Mouse (Mus musculus) common myeloid progenitor, adult 5-6 weeks (primary cell): ENCODE results near the gene Ston2. TPM values are rescaled to one million over a fixed set of nuclear protein-coding genes. Genes with fewer than 3 reads are reported as not detected.

ENCODE experiments used
- ATAC-seq: replicated peaks from 2 replicates; pipeline ENCODE4 v1.8.0; 2016; ENCODE audit warnings: low read depth, mild to moderate bottlenecking, moderate TSS enrichment, inconsistent platforms; ENCODE audit not compliant: poor library complexity, severe bottlenecking
- total RNA-seq: library from RNA; stranded (forward); fragments of 200-1000, 187-1606 nt; gene quantifications from 2 replicates; pipeline ENCODE4 v1.2.3, GENCODE M21; 2017

The Ston2 gene
- total RNA-seq, 1 experiment from 2014 or later = 3.0 TPM

- ATAC-seq = peak; percentile 80
Measured at GRCm38 (mm10) chr12:91668529-91669245, 119.5 kb downstream of the Ston2 start.

DNA sequence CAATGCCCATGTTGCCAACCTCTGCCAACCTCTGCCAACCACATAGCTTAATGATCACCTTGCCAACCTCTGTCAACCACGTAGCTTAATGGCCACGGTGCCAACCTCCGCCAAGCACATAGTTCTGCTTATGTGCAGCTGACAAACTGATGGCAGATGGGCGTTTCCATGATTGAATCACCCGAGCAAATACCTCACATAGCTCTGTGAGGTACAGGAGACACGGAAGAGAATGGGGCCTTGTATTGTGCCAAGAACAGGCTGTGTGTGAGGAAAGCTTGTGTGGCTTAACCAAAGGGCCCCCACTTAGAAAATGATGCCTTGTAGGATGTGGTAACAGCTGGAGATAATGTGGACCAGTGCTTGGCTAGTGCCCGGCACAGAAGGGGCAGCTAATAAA lies 120.4 kb downstream of the Ston2 start:
- no peak for ATAC-seq

DNA sequence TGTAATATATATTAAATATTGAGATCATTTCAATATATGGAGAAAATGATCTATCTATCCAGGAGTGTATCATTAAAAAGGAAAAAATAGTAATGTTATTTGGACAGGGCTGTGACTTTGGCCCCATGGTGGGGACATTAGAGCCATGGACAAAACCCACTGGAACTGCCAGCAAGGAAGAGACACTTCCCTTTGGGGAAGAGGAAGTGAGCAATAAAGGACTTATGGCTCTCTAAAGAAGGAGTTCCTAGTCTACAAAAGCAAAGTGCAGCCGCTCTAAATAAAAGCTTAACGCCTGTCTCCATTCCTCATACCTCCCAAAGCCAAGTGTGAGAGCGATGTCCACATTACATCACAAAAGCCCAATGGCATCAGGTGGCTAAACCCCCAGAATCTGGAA lies 121.6 kb downstream of the Ston2 start:
- ATAC-seq = peak; percentile 31; the same call in 1 of the 2 replicates

GRCm38 (mm10) chr12:91665431-91665830 lies 122.8 kb downstream of the Ston2 start:
- peak; percentile 67 for ATAC-seq

DNA sequence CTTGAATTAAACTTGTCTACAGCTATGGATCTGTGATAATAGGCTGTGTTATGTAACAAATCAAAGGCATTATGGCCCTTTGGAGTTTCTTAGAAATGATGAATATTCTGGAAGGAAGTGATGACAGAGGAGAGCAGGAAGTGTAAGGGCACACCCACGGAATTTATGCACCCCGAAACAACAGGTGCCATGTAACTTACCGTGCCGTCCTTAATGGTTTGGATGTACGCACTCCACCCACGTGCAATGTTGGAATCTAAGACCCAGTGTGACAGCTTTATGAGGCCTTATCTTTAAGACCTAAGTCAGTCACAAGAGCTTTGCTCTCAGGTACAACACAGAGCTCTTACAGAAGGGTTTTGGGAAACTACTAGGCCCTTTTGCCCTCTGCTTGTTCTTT lies 124.9 kb downstream of the Ston2 start:
- ATAC-seq = no peak

- ATAC-seq = no peak
Measured at GRCm38 (mm10) chr12:91662844-91663243, 125.3 kb downstream of the Ston2 start.

DNA sequence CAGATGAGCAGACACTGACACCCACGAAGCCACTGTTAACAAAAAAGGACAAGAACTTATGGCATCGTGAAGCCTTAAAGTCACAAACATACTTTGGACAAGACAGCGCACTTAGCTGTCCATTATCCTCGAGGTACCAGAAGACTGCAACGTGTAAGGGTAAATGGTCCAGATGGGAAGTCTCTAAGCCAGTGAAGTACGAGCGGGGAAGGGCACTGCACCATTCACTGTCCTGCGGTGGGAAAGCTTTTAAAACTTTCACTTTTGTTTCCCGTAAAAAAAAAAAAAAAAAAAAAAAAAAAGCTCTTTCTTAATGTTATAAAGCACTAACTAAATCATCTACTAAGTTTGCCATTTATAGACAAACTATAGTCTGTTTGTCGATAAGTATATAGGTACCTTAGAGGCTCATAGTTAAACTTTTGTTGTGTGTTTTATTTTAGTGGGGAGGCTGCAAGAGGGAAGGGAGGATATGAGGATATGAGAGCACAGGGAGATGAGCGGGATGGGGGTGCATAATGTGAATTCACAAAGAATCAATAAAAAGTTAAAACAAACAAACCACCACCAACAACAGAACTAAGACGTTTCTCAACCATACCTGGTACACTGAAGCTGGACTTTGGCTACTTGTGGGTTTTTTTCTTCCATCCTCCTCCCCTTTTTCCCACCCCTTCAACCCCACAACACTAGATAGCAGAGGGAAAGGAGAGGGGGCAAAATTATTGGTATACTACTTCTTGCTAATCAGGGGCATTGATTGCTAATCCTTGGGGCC lies 127.4 kb downstream of the Ston2 start:
- ATAC-seq = peak; percentile 53; the same call in 1 of the 2 replicates

- no peak for ATAC-seq
Measured at GRCm38 (mm10) chr12:91654399-91655122, 133.6 kb downstream of the Ston2 start.

GRCm38 (mm10) chr12:91648426-91648825 lies 139.8 kb downstream of the Ston2 start:
- ATAC-seq = no peak

DNA sequence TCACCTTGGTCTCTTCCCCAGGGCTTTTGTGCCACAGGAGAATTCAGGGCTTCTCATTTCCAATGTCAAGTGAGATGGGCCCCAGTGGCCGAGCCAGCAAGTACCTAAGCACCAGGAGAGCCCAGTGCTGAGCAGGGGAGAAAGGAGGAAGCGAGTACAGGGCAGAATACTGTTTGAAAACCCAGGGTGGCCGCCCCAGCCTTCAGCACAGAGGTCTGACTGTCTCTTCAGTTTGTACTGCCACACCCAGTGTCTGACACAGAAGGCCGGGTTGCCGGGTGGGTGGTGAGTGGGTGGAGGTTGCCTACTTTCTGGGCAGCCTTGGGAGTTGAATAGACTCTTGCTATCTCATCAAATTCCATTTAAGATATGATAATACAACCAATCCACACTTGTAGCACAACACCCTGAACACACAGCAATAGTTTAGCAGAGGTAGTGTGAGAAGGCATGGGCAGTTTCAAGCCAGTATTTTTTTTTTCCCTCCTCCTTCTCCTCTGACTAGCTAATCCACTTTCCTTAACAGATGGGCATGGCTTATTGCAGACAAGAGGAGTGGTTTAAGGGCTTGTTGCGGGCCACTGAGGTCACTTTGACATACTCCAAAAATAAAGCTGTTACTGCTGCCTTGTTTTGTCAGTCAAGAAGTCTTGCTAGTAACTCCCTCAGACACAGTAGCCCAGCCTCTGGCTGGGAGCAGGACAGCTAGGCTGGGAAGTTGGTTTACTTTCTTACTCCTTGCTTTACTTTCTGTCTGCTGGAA lies 142.6 kb downstream of the Ston2 start:
- no peak for ATAC-seq

- ATAC-seq = no peak
Measured at GRCm38 (mm10) chr12:91643221-91643620, 145.0 kb downstream of the Ston2 start.

DNA sequence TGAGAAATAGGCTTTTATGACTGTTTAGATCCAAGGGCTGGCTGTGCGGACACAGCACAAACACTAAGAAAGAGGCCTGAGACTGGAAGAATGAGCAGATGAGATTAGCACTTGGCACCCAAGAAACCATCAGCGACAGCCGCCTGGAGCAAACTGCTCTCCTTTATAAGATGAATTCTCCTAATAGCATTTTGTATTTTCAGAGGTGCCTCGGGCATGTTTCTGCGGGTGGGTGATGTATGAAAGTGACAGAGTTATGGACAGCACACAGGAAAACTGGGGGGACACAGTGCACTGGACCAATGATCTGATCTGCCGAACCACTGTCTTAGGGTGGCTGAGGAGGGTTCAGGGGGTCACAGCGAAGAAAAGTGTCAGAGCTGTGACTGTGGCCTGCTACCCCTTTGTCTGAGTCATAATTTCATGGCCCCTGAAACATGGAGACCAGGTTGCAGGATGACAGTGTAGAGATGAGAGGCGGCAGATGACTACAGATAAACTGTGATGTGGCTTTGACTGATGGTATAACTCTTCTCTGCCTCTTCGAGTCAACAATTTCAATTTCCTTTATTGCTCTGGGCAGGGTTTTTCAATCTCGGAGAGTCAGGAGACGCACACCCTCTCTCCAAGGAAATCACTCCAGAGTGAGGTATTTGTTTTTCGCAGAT lies 145.6 kb downstream of the Ston2 start:
- no peak for ATAC-seq

GRCm38 (mm10) chr12:91641631-91642141 lies 146.5 kb downstream of the Ston2 start:
- ATAC-seq = peak; percentile 19; the same call in 1 of the 2 replicates

DNA sequence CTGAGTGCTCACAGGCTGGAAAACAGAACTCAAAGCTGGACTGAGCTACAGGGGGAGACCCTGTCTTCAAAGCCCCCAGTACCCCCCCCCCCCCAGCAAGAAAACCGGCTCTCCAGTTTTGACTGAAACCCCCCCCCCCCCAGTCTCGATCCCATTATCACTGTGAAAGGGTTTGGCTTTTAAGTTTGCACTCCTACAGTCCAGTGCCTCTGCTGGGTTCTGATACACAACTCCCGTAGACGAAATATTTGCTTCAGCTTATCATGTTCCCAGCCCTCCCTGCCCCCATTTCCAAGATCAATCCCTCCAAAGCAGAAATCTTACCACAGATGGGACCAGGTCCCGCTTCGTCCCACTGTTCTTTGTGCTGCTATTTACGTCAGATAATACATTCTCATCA lies 147.1 kb downstream of the Ston2 start:
- no peak for ATAC-seq

DNA sequence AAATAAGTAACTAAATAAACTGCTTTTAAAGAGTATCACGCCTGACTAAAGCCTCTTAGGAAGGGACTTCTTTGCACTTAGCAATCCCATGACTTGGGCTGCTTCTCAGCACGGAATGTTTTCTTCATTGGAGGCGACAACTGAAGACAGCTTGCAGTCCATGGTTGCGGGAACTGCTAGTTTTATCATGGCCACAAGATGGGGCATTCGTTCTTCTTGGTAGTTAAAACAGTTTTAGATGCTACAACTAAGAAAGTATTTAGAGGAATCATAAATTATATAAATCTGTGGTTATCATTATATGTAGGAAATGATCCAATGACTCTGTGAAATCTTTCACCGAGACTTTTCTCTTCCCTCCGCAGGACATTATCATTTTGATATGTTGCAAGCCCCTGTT lies 147.5 kb downstream of the Ston2 start:
- ATAC-seq = peak; percentile 82

DNA sequence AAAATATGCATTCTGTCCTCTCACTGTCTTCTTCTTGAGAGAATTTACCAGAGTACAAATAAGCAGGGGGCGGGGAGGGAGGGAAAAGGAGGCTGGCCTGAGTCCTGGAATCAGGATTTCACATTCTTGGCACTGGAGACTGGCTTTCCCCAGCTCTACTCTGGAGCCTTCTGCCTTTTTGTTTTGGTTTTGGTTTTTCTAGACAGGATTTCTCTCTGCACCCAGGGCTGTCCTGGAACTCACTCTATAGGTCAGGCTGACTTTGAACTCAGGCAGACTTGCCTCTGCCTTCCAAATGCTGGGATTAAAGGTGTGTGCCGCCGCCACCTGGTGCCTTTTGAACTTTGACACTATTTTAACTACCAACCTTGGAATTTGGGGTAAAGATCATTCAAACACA lies 149.8 kb downstream of the Ston2 start:
- ATAC-seq = no peak

GRCm38 (mm10) chr12:91637136-91637909 lies 150.9 kb downstream of the Ston2 start:
- no peak for ATAC-seq

DNA sequence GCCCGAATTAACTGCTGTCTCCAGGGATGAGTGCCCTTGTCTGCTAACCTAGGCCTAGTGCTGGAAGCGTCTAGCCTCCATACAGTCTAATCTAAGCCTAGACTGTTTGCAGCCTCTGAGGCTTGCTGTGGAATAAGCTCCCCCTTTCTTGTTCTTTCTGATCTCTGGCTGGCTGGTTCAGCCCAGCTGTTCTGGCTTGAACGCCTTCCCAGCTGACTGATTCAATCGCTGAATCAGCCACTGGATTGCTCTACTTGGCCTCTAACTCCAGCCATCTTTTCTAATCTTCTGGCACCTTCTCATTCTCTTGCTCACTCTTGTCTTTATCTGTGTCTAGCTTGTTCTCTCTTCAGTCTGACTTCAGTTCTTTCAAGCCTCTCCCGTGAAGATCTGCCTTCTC lies 161.7 kb downstream of the Ston2 start:
- no peak for ATAC-seq

DNA sequence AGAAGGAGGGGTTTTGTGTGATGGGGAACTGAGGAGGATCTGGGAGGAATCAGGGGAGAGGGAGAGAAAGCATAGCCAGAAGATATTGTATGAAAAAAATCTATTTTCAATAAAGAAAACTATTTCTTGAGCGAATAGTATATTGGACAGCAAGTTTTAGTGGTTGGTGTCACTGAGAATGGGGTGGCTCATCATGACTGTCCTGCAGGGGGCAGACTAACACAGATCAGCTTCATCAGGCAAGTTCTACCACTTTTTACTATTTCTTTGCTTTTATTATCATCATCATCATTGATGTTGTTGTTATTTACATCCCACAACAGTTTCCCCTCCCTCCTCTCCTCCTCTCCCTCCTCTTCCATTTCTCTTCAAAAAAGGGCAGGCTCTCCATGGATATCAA lies 163.2 kb downstream of the Ston2 start:
- ATAC-seq = peak; percentile 79
